Mouse (Mus musculus): ENCODE data around the gene Nol8. TPM values are rescaled to one million over a fixed set of nuclear protein-coding genes. Genes with fewer than 3 reads are reported as not detected.

The Nol8 gene
- total RNA-seq (2021), result 10 to 100 TPM; 10.2 TPM
- long read RNA-seq, experiment 1, full-length matches to known transcripts, result 1 of 4 reads
- long read RNA-seq, experiment 1, partial matches to known transcripts, result 0 of 4 reads
- long read RNA-seq, experiment 1, other reads (novel, unspliced or antisense), result 3 of 4 reads
- long read RNA-seq, experiment 2, full-length matches to known transcripts, result 3 of 5 reads
- long read RNA-seq, experiment 2, partial matches to known transcripts, result 0 of 5 reads
- long read RNA-seq, experiment 2, other reads (novel, unspliced or antisense), result 2 of 5 reads

DNA sequence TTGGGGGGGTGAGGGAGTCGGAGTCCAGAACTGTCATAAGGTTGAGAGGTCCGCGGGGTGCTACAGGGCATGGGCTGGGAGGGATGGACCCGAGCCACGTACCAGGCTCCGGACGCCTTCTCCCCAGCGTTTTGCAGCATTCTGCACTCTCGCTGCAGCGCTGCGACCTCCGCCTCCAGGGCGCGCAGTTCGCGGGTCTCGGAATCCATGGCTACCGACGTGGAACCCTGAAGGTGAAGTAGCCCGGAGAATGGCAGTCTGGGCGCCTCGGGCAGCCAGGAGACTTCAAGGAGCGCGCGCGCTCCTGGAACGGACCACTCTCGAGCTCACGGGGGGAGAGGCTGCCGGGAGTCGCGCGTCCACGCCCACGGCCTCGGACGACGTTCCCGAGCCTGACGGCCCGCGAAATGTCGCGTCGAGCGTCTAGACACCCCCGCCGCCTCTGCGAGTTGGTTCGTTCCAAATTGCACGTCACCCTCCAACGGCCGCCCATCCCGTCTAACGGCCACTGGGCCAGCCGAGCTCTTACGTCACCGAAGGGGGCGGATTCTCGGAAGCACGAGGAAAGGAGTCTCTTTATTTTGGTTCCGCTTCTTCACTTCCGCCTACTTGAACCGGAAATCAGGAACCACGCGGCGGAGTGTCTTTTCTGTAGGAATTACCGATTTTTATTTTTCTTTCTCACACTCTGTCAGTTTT is at the start of gene Nol8, which contains the start of gene Cenpp:
TSS of gene Nol8 (plus strand) at position 598 of the 699 bp plus-strand sequence.
TSS of gene Cenpp (minus strand) at position 305 of the 699 bp plus-strand sequence.
- peak; percentile 98 to 100 for DNase-seq (ENCODE audit: low spot score in 2 of 2)

- DNase-seq (ENCODE audit: low spot score in 2 of 2), result no peak
These were observed 49.3 kb upstream of the Nol8 start for GRCm38 (mm10) chr13:49603603-49604002.

GRCm38 (mm10) chr13:49607714-49608113 is 45.2 kb upstream of the Nol8 start, which contains the start of gene Ogn:
Ogn (plus strand) TSS chr13:49608046.
- DNase-seq (ENCODE audit: low spot score in 2 of 2), result peak in 1 of 2 experiments; percentile 43

- no peak for DNase-seq (ENCODE audit: low spot score in 2 of 2)
These were observed 44.1 kb upstream of the Nol8 start for GRCm38 (mm10) chr13:49608589-49609322.

GRCm38 (mm10) chr13:49617021-49617420 is 35.9 kb upstream of the Nol8 start:
- no peak for DNase-seq (ENCODE audit: low spot score in 2 of 2)

DNA sequence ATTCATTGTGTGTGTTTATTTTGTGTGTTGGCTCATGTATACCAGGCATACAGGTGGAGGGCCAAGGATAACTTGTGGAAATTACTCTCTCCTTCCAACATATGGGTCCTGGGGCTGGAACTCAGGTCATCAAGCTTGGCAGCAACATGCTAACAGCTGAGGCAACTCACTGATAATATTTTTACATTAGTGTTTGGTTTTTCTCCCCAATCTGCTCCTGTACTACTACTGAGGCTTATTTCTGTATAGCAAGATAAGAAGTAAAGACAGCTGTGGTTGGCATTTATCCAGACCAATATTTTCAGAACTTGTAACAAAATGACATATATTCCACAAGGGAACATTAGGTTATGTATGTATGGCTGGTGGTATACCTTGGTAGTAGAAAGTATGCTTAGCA is 34.5 kb upstream of the Nol8 start:
- DNase-seq (ENCODE audit: low spot score in 2 of 2), result no peak

- no peak for DNase-seq (ENCODE audit: low spot score in 2 of 2)
These were observed 29.7 kb upstream of the Nol8 start for GRCm38 (mm10) chr13:49623216-49623615.

GRCm38 (mm10) chr13:49628167-49628566 is 24.7 kb upstream of the Nol8 start:
- DNase-seq (ENCODE audit: low spot score in 2 of 2), result no peak

DNA sequence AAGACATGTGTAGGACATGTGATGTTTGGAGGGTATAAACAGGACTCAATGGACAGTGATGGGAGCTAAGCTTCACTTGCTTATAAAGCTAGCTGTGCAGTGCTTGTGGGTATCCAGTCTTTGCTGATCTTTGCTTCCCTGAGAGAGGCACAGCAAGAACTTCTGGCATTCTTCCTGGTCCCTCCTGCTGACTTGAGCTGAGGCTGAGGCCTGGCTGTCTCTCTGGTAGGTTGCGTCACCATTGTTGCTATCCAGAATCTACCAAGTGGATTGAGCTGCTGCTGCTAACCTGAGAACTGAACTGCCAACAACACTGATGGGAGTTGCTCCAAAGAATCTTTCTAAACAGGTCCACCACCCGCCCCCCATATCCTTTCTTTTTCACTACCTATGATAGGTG is 23.8 kb upstream of the Nol8 start:
- DNase-seq (ENCODE audit: low spot score in 2 of 2), result no peak

- DNase-seq (ENCODE audit: low spot score in 2 of 2), result no peak
These were observed 12.9 kb upstream of the Nol8 start for GRCm38 (mm10) chr13:49639965-49640364.

DNA sequence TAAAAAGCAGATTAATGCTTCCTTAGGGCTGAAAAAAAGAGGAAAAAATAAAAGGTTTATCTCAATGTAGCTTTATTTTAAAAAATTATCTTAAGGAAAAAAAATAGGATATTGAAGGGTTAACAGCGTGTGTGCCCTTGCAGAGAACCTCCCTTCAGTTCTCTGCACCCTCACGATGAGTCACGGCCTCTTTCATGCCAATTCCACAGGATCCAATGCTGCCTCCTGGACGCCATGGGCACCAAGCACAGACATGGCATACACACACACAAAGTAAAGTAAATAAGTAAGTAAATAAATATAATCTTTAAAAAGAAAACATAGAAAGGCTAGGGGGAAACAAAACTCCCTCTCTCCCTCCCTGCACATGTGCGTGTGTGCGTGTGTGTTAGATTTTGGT is 10.2 kb upstream of the Nol8 start:
- no peak for DNase-seq (ENCODE audit: low spot score in 2 of 2)

DNA sequence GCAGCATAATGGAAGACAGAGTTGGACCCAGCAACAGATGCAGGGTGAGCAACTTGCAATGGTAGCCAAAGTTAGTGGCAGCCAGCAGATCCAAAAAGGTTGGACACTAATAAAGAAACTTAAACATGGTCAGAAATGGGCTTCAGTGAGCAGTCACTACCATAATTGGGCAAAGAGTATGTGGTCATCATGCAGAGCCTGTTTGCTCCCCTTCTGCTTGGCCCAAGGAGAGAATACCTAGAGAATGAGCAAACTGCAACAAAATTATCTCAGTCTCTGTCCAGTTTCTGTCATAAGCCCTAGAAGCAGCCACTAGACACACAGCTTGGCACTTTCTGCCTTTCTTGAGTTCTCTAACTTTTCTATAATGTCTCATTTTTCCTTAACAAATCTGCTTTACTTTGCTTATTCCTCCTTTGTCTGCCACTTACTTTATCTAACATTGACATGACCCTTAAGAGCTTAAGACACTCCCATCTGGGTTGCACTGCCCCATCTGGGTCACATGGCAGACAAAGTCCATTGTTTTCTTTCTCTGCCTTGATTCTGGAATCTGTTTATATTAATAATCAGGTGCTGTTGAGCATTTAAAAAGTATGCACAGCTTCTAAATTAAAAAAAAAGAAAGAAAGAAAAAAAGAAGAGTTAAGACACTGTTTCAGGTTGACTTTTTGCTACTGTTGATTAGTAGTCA is 9.1 kb upstream of the Nol8 start:
- DNase-seq (ENCODE audit: low spot score in 2 of 2), result no peak

DNA sequence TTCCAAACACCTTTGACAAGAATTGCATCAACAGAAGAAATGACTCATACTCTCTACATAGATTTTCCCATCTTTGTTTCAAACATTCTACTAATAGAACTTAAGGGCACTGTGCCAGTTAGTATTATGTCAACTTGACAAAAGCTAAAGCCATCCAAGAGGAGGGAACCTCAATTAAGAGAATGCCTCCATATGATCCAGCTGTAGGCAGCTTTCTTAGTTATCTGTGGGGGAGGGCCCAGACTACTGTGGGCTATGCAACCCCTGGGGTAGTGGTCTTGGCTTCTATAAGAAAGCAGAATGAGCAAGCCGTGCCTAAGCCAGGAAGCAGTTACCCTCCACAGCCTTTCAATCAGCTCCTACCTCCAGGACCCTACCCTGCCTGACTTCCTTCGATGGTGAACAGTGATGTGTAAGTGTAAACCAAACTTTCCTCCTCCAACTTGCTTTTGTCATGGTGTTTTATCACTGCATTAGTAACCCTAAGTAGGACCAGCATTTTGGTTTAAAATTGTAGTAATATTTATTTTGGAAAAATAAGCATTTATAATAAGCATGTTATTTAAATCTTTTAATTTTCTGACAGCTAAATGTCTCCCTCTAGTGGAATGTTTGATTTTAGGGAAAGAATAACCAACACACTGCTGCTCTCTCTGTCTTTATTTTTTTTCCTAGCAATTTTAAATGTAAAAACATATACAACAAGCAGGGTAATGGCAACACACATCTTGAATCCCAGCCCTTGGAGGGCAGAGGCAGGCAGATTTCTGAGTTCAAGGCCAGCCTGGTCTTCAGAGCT is 7.9 kb upstream of the Nol8 start:
- no peak for DNase-seq (ENCODE audit: low spot score in 2 of 2)

- DNase-seq (ENCODE audit: low spot score in 2 of 2), result no peak
These were observed 6.9 kb upstream of the Nol8 start for GRCm38 (mm10) chr13:49646019-49646418.

- DNase-seq (ENCODE audit: low spot score in 2 of 2), result no peak
These were observed 1.7 kb upstream of the Nol8 start for GRCm38 (mm10) chr13:49651136-49651535.

- no peak for DNase-seq (ENCODE audit: low spot score in 2 of 2)
These were observed 1.0 kb upstream of the Nol8 start for GRCm38 (mm10) chr13:49651781-49652351.

DNA sequence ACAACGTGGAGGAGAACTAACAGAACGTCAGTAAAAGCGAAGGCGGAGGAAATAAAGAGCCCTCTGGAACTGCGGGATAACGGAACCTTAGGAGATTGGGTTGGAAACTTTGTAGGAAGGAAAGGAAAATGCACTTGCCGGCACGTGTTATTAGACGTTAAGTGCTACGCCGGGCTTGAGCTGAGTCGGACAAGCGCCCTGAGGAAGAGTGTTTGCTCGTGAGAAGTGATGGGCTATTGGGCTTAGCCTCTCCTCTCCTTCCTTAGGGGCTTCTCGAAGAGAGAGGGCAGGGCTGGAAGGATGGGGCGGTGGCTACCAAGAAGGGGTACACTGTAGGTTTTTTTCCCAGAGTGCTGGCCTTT is 283 bp downstream of the Nol8 start:
- DNase-seq (ENCODE audit: low spot score in 2 of 2), result no peak

GRCm38 (mm10) chr13:49677793-49678192 is 24.9 kb downstream of the Nol8 start:
- no peak for DNase-seq (ENCODE audit: low spot score in 2 of 2)

DNA sequence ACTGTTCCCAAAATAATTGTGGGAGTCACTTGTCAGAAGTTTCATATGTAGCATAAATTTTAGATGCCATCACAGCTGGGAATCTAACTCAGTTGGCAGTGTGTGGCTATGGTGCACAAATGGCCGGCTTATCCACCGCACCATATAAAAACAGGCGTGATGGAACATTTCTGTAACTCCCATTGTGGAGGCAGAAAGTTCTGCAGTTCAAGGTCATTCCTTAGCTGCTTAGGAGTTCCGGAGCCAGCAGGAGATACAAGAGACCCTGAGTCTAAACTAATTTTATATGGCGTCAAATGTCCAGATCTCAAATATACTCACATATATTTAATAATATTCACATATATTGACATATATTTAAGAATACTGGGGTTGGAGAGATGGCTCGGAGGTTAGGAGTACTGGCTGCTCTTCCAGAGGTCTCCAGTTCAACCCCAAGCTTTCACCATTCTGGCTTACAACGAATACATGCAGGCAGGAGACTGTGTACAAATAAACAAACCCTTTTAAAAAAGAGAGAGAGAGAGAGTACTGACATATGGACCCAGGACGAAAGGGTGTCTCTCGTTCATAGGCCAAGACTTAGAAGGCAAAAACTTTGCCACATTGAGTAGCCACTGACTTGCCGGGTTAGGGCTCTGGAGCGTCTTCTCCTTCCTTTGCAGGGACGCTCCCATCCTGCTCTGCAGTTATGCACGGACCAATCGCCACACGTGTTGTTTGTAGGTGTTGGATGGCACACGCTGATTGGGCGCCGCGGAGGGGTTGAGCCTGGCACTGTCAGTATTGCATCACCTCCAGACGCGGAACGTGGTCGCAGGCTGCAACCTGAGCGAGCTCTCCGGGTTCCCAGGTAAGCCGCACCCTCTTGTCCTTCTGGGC is 28.7 kb downstream of the Nol8 start, which contains the start of gene Iars:
TSS of gene Iars (plus strand) at position 750 of the 882 bp plus-strand sequence.
- peak; percentile 94 to 96 for DNase-seq (ENCODE audit: low spot score in 2 of 2)
